Mouse (Mus musculus) heart, adult 2 months (tissue): ENCODE measurements around the gene Slc25a19.

Experiments used
- CTCF ChIP-seq: fragments of 200-600 bp; IDR thresholded peaks from 2 replicates; pipeline ENCODE4 v1.8.1; 2022; ENCODE audit warnings: antibody characterized with exemption, mild to moderate bottlenecking, moderate library complexity
- POLR2A ChIP-seq: fragments of 200-500 bp; IDR thresholded peaks from 2 replicates; pipeline ENCODE4 v1.6.1; 2011; ENCODE audit warnings: mild to moderate bottlenecking, low read depth, low read length, control low read depth; ENCODE audit not compliant: insufficient read depth

- TF ChIP-seq CTCF (no peak), POLR2A (no peak)
Measured at GRCm38 (mm10) chr11:115630532-115631504, 2.7 kb upstream of the Slc25a19 start.
